Mouse (Mus musculus) erythroblast, embryonic 14.5 days (primary cell): ENCODE measurements around the gene Gm7544. TPM values are rescaled to one million over a fixed set of nuclear protein-coding genes. Genes with fewer than 3 reads are reported as not detected.
"Not testable (repeated sequence)": the region's sequence is repeated elsewhere in the genome, so short reads cannot be mapped to it uniquely, and the experiment has no call there.

Source experiments
- H3K27me3 ChIP-seq: 2 replicates; pipeline ENCODE4 v1.6.1; 2012; ENCODE audit warnings: inconsistent platforms; ENCODE audit not compliant: control insufficient read depth
- H3K36me3 ChIP-seq: 2 replicates; pipeline ENCODE4 v1.6.1; 2012; ENCODE audit warnings: mild to moderate bottlenecking, inconsistent platforms; ENCODE audit not compliant: control insufficient read depth
- H3K4me1 ChIP-seq: 2 replicates; pipeline ENCODE4 v1.6.1; 2012; ENCODE audit warnings: inconsistent platforms; ENCODE audit not compliant: control insufficient read depth
- H3K4me3 ChIP-seq: replicated peaks from 2 replicates; pipeline ENCODE3; 2012; ENCODE audit warnings: moderate library complexity, mild to moderate bottlenecking, inconsistent platforms
- H3K9me3 ChIP-seq: 2 replicates; pipeline ENCODE4 v1.6.1; 2012; ENCODE audit warnings: low read length, inconsistent platforms, mixed read lengths; ENCODE audit not compliant: control insufficient read depth
- GATA1 ChIP-seq: IDR thresholded peaks from 2 replicates; pipeline ENCODE4 v1.6.1; 2012; ENCODE audit warnings: low read length, inconsistent platforms, mixed read lengths
- TAL1 ChIP-seq: IDR thresholded peaks from 3 replicates; pipeline ENCODE4 v1.6.1; 2012; ENCODE audit warnings: low read length, inconsistent platforms, mixed read lengths
- polyA plus RNA-seq: library from polyadenylated mRNA; stranded (reverse); fragments of >175 nt; gene quantifications from 2 replicates; pipeline ENCODE4 v1.2.3, GENCODE M21; 2012

Gm7544 gene
- polyA plus RNA-seq, 1 experiment, result not detected

GRCm38 (mm10) chr1:82974342-82974741 is 18.5 kb upstream of the Gm7544 start:
- Histone ChIP-seq H3K4me1 (peaks cover 8% of the 10 kb centered on the region), H3K4me3 (no peak overlapping the region), H3K27me3 (no peaks in the 10 kb centered on the region), H3K9me3 (no peaks in the 10 kb centered on the region), H3K36me3 (no peaks in the 10 kb centered on the region)
- TF ChIP-seq GATA1 (no peak), TAL1 (no peak)

- TF ChIP-seq TAL1, result no peak
- TF ChIP-seq GATA1, result no peak
- H3K9me3 ChIP-seq, result no peaks in the 10 kb centered on the region
- no peaks in the 10 kb centered on the region for H3K27me3 ChIP-seq
- H3K4me1 ChIP-seq, result peaks cover 8% of the 10 kb centered on the region
- H3K4me3 ChIP-seq, result no peak overlapping the region
- no peaks in the 10 kb centered on the region for H3K36me3 ChIP-seq
Measured at GRCm38 (mm10) chr1:82973901-82974300, 18.1 kb upstream of the Gm7544 start.

- Histone ChIP-seq H3K36me3 (no peaks in the 10 kb centered on the region), H3K9me3 (no peaks in the 10 kb centered on the region), H3K27me3 (no peaks in the 10 kb centered on the region), H3K4me1 (peaks cover 8% of the 10 kb centered on the region), H3K4me3 (no peak overlapping the region)
- TF ChIP-seq GATA1, result no peak
- TF ChIP-seq TAL1, result no peak
Measured at GRCm38 (mm10) chr1:82973244-82973643, 17.4 kb upstream of the Gm7544 start.

GRCm38 (mm10) chr1:82972046-82972445 is 16.2 kb upstream of the Gm7544 start:
- H3K27me3 ChIP-seq, result no peaks in the 10 kb centered on the region
- H3K4me3 ChIP-seq, result no peak overlapping the region
- H3K4me1 ChIP-seq, result peaks cover 8% of the 10 kb centered on the region
- H3K36me3 ChIP-seq, result no peaks in the 10 kb centered on the region
- no peaks in the 10 kb centered on the region for H3K9me3 ChIP-seq
- TF ChIP-seq GATA1, result no peak
- TF ChIP-seq TAL1, result no peak

- no peaks in the 10 kb centered on the region for H3K9me3 ChIP-seq
- H3K4me3 ChIP-seq, result no peak overlapping the region
- no peaks in the 10 kb centered on the region for H3K36me3 ChIP-seq
- no peaks in the 10 kb centered on the region for H3K27me3 ChIP-seq
- TF ChIP-seq TAL1 (no peak), GATA1 (no peak)
- no peaks in the 10 kb centered on the region for H3K4me1 ChIP-seq
Measured at GRCm38 (mm10) chr1:82966413-82966812, 10.6 kb upstream of the Gm7544 start.

GRCm38 (mm10) chr1:82959870-82960385 is 4.1 kb upstream of the Gm7544 start, which contains the start of gene Gm47955:
TSS of gene Gm47955 (plus strand) at chr1:82960286.
- H3K4me1 ChIP-seq, result no peaks in the 10 kb centered on the region
- TF ChIP-seq TAL1 (no peak), GATA1 (no peak)

GRCm38 (mm10) chr1:82948601-82949000 is 7.2 kb downstream of the Gm7544 start:
- H3K9me3 ChIP-seq, result no peaks in the 10 kb centered on the region
- H3K27me3 ChIP-seq, result no peaks in the 10 kb centered on the region
- no peaks in the 10 kb centered on the region for H3K4me1 ChIP-seq
- no peak for TF ChIP-seq GATA1
- no peak for TF ChIP-seq TAL1
- H3K4me3 ChIP-seq, result no peak overlapping the region
- H3K36me3 ChIP-seq, result no peaks in the 10 kb centered on the region

More at GRCm38 (mm10) chr1:82959870-82960385, 4.1 kb upstream of the Gm7544 start, which contains the start of gene Gm47955:
- H3K4me3 ChIP-seq, result no peak within 1 kb of the TSS
- H3K36me3 ChIP-seq, result no peaks in the 10 kb centered on the region
- H3K27me3 ChIP-seq, result no peaks in the 10 kb centered on the region
- peaks cover 2% of the 10 kb centered on the region; the same call in 1 of the 2 replicates for H3K9me3 ChIP-seq

- H3K4me1 ChIP-seq, H3K4me3 ChIP-seq: not testable (repeated sequence)
Measured at GRCm38 (mm10) chr1:82946029-82946428, 9.8 kb downstream of the Gm7544 start.

GRCm38 (mm10) chr1:82943295-82943694 is 12.5 kb downstream of the Gm7544 start, which contains the start of gene A030003K21Rik:
TSS of gene A030003K21Rik (minus strand) at chr1:82943388.
- not testable (repeated sequence) for H3K27me3 ChIP-seq, H3K9me3 ChIP-seq, H3K36me3 ChIP-seq, H3K4me3 ChIP-seq, H3K4me1 ChIP-seq

More at GRCm38 (mm10) chr1:82946029-82946428, 9.8 kb downstream of the Gm7544 start:
- H3K27me3 ChIP-seq, H3K9me3 ChIP-seq, H3K36me3 ChIP-seq: not testable (repeated sequence)

GRCm38 (mm10) chr1:82942505-82942904 is 13.3 kb downstream of the Gm7544 start:
- H3K9me3 ChIP-seq, H3K36me3 ChIP-seq, H3K27me3 ChIP-seq, H3K4me1 ChIP-seq, H3K4me3 ChIP-seq: not testable (repeated sequence)
